Mouse (Mus musculus) kidney, postnatal 10 days (tissue): ENCODE data around the gene Mark3.
"Not testable (repeated sequence)": the region's sequence is repeated elsewhere in the genome, so short reads cannot be mapped to it uniquely, and the experiment has no call there.

Source experiments
- DNase-seq: peaks from one replicate; pipeline ENCODE4 v3.0.0; 2021; ENCODE audit warnings: mixed read lengths

Mark3 gene

GRCm38 (mm10) chr12:111574074-111574886, at the start of gene Mark3:
TSS of gene Mark3 (plus strand) at chr12:111574523.
- DNase-seq, result peak; percentile 99

DNA sequence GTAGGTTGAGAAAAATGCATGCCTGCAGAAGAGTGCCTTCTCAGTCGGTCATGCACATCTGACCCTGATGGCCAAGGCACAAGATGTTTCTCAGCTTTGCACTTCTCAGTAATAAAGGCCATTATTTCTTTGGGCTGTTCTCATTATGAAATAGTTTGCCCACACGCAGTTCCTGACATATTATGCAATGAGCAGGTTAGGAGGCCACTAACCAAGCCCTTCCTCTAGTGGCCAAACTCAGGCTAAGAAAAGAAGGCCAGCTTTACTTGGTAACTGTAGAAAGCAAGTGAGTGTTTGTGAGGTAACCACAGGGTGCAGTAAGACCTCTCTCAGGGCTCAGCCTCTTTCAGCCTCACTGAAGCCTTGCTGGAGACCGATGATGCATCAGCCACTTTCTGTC, 49.4 kb upstream of the Mark3 start:
- no peak for DNase-seq

DNA sequence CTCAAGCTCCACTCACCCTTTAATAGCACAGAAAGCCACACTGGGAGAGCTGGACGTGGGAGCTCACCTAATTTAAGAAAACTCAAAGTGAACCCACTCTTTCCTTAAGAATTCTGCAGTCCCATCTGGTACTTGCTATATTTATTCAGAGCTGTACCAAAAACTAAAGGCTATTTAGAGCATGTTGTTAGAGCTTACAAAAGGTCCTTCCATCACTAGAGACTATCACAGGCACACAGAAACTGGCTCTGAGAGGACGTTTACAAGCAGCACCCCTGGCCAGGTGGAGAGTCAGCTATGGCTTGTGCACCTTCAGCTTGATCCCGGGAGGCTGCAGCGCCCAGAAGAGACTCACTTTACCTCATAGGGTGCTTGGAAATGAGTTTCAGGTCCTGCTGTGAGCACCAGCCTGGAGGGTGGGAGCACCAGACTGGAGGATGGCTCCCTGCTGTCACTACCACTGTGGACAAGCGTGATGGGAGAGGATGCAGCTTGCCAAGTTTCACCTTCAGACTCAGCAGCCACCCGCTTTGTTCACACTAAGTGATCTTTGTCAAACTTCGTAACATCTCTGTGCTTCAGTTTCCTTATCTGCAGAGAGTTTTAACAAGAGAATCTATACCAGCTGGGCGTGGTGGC, 46.6 kb upstream of the Mark3 start:
- no peak for DNase-seq

GRCm38 (mm10) chr12:111529192-111529591, 45.1 kb upstream of the Mark3 start:
- peak; percentile 24 for DNase-seq

DNA sequence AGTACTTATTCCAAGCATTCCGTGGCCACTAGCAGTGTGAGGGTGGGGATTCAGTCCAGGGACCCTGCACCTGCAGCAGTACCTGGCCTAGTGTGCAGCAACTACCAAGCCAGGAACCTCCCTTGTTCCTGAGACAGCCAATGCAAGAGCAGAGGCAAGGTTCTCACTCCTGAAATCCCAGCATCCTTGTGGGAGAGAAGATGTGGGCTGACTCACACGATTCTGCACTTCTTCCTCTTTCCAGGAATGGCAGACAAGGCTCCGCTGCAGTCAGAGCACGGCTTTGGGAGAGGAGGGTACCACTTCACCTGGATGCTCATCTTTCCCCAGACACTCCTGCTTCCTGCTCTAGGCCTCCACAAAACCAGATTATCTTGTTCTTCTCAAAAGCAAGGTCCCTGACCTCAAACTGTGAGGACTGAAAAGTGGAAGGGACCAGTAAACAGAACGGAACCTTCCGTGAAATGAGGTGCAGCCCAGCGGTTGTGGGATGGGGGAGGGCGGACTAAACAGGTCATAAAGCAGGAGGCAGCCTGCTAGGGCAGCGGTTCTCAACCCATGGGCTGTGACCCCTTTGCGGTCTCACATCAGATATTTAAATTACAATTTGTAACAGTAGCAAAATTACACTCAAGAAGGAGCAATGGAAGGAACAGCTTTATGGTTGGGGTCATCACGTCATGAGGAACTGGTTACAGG, 41.1 kb upstream of the Mark3 start:
- DNase-seq, result no peak

GRCm38 (mm10) chr12:111535281-111535680, 39.0 kb upstream of the Mark3 start:
- no peak for DNase-seq

GRCm38 (mm10) chr12:111535762-111536161, 38.6 kb upstream of the Mark3 start:
- DNase-seq, result no peak

- no peak for DNase-seq
Observed at GRCm38 (mm10) chr12:111536746-111537145, 37.6 kb upstream of the Mark3 start.

- no peak for DNase-seq
Observed at GRCm38 (mm10) chr12:111537341-111537740, 37.0 kb upstream of the Mark3 start.

DNA sequence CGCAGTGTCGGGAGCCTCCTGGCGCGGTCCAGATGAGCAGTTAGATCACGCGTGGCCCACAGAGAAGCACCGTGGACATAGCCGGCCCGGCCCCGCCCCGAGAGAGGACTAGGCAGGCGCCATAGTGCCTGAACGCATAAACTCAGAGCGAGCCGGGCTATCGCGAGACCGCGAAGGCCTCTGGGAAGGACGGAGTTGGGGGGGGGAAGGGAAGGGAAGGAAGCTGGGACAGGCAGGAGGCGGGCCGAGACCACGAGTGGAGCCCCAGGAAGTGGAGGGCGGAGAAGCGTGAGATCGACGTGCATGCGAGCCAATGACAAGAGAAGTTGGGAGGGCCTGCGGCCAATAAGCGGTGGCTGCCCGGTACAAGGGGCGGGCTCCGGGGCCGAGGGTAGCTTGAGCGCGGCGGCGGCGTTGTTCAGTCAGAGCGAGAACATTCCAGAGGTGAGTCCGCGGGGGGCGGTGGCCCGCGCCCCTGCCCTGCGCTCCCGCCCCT, 36.5 kb upstream of the Mark3 start, which contains the start of gene Eif5:
Gene Eif5, plus strand, starts transcription at position 221 of the 496 bp plus-strand sequence.
- peak; percentile 99 for DNase-seq

- peak; percentile 92 for DNase-seq
Observed at GRCm38 (mm10) chr12:111538292-111539040, 35.9 kb upstream of the Mark3 start.

DNA sequence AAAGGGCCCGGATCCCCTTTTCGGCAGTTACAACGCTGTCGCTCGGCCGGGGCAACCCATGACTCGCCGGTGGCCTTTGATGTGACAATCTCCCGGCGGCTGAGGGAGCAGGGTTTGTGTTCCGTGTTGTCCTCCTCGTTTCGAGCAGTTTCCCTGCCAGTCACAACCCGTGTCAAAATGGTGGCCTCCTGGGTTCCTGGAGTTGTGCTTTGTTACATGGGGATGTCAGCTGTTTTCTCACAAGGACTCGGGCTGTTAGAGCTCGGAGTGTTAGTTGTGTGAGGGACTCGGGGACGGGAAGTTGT, 35.3 kb upstream of the Mark3 start:
- no peak for DNase-seq

DNA sequence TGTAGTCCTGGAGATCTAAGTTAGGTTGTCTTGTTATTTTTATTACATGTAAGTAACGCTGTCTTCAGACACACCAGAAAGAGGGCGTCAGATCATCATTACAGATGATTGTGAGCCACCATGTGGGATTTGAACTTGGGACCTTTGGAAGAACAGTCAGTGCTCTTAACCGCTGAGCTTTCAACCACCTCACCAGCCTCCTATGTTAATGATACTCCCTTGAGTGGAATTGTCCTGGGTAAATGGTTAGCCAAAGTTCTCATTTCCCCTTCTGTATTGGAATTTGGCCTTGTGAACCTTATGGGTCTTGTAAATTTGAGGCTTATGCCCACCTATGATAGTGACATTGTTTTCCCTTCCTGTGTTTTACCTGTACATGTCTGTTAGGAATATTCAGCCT, 27.3 kb upstream of the Mark3 start:
- DNase-seq, result no peak

DNA sequence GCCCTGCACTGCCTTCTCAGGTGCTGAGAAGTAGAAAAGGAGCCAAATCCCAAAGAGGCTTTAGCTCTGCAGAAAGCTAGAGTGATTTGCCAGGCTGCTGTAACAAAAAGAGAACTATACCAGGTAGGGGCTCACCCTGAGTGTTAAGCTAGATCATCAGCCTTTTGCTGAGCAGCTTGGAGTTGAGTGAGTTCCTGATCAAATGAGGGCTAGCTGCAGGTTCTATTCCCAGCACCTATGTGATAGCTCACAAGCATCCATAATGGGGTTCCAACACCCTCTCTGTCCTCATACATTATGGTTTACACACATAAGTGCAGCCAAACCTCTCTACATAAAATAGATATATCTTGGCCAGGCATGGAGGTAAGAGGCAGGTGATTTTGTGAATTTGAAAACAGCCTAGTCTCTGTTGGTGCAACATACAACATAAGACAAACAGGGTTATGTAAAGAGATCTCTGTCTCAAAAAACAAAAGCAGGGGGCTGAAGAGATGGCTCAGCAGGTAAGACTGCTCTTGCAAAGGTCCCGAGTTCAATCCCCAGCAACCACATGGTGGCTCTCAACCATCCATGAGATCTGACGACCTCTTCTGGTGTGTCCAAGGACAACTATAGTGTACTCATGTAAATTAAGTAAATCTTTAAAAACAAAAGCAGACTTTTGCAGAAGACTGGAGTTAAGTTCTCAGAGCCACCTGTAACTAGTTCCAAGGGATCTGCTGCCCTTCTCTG, 25.6 kb upstream of the Mark3 start:
- DNase-seq, result no peak

DNA sequence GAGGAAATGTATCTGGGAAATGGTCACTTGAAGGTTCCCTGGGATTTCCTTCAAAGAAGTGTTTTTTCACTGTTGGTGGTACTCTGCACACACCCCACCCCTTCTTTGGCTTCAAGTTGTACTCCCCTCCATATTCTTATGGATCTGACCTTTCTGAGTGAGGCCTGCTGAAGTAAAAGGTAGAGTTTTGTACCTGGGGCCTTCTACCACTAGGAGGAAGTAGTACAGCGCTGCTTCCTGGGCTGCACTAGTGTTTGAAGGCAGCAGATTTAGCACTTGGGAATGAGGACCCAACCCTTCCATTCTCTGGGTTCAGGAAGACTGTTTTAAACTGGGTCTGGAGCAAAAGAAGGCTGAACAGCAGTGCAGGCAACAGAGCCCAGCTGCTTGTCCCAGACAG, 23.6 kb upstream of the Mark3 start:
- DNase-seq, result no peak

GRCm38 (mm10) chr12:111552342-111552741, 22.0 kb upstream of the Mark3 start:
- DNase-seq, result no peak

DNA sequence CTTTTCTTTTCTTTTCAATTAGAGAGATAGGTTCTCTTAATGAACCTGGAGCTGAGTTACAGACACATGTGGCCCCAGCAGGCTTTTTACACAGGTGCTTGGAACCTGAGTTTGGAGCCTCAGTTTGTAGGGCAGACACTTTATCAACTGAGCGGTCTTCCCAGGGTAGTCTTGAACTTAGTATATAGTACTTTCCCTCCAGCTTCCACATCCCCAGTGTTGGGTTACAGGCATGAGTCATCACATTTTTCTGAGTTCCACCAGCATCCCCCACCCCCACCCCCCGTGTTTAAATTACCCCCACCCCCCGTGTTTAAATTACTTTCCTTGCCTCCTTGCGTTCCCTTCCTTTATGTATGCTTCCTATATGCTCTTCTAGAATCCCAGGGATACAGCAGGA, 19.0 kb upstream of the Mark3 start:
- DNase-seq, result no peak

DNA sequence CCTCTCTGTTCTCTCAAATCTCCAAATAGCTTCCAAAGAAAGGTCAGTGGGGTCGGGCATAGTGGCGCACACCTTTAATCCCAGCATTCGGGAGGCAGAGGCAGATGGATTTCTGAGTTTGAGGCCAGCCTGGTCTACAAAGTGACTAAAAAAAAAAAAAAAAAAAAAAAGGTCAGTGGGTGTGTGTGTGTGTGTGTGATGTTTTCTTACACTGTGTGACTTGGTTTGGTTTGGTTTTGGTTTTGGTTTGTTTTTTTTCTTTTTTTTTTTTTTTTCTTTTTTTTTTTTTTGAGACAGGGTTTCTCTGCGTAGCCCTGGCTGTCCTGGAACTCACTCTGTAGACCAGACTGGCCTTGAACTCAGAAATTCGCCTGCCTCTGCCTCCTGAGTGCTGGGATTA, 18.4 kb upstream of the Mark3 start:
- DNase-seq, result not testable (repeated sequence)

GRCm38 (mm10) chr12:111557538-111557937, 16.8 kb upstream of the Mark3 start:
- DNase-seq, result no peak

- no peak for DNase-seq
Observed at GRCm38 (mm10) chr12:111558655-111559054, 15.7 kb upstream of the Mark3 start.

DNA sequence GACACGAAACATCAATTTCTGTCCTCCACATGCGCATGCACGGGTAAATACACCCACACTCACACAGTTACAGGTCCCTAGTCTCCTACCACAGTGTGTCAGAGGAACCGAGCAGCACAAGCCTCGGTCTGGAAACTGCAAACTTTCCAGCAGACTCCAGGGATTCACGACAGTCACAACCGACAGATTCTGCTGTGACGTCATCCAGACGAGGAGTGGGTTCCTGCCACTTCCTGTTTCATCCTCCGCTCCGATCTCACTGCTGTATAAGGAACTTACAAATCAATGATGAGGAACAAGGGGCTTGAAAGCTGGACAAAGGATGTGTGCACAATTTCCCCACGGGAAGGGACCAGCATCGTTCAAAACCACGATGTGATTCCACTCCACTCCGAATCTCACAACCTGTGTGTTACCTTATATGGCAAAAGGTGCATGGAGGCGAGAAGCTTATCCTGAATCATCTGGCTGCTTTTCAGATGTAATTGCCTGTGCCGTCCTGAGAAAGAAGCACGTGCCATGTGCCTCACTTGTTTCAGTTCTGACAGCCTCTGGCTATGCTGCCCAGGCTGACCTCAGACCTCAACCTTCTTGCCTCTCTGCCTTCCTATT, 14.6 kb upstream of the Mark3 start:
- peak; percentile 45 for DNase-seq

- DNase-seq, result no peak
Observed at GRCm38 (mm10) chr12:111560286-111560685, 14.0 kb upstream of the Mark3 start.
